Mouse (Mus musculus) embryo, embryonic 10 days (tissue): ENCODE results near the gene Peak1.
"Not testable (repeated sequence)": the region's sequence is repeated elsewhere in the genome, so short reads cannot be mapped to it uniquely, and the experiment has no call there.

Experiments used
- DNase-seq: peaks from one replicate; pipeline ENCODE4 v3.0.0-alpha.2; 2015; ENCODE audit warnings: low spot score

Gene Peak1

DNA sequence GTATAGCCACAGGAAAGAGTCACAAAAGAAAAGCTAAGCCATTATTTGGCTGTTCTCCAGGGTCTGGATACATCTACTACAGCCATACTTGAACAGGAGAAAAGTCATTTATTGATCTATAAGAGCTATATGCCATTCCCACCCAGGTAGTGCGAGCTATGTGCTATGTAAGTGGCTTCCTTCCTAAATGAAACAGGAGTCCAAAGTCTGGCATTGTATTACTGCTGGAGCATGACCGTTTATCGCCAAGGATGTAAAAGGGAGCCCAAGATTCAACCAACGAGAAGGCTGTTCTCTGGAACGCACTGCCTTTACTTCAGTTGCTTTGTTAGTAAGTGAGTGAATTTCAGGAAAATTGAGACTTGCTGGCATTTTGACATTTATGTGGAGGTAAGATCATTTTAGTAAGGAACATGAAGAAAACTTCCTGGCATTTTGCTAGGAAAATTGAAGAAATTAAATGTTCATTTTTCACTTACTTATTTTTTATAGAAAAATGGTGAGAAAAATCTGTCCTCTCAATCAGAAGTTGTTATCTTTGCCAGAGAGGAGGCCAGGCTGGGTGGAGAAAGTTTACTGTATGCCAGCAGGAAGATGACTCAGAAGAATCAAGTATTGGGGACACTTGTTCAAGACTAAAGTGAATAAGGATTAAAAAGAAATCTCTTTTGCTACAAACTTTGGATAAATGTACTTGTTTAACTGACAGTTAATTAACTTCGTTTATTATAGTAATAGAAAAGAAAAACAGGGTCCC is 162.0 kb downstream of the Peak1 start:
- DNase-seq, result no peak

DNA sequence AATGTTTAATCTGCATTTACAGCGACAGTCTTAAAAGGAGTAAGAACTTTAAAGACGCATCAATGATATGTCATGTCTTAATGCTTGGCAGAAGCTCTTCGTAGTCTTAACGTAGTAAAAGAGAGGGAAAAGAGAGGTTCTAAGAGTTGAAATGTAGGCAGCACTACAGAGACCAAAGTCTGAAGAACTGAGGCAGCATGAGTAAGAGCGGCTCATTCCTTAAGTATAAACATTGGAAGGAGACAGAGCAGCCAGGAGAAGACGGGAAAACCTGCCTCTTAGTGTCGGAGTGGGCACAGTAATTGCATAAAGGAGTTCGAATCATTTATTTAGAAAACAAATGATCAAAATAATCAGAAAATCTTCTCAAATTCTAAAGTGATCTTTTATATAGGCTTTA is 173.5 kb downstream of the Peak1 start:
- no peak for DNase-seq

- no peak for DNase-seq
Observed at GRCm38 (mm10) chr9:56243885-56244284, 174.0 kb downstream of the Peak1 start.

DNA sequence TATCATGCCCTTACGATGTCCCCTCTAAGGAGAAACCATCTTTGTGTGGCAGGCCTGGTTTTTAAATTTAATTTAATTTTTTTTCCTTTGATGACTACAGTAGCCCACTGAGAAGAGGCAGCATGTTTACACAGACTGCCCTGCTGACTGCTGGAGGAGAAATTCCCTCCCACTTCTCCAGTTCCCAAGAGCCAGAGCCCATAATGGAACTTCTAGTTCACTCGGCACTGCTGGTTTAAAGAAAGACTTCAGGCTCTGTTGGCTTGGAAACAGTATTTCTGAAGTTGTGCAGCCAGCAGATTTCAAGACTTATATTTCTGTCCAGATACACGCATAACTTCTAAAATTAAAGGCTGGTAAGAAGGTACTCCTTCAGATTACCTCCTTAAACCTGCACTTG is 175.2 kb downstream of the Peak1 start:
- DNase-seq, result no peak

DNA sequence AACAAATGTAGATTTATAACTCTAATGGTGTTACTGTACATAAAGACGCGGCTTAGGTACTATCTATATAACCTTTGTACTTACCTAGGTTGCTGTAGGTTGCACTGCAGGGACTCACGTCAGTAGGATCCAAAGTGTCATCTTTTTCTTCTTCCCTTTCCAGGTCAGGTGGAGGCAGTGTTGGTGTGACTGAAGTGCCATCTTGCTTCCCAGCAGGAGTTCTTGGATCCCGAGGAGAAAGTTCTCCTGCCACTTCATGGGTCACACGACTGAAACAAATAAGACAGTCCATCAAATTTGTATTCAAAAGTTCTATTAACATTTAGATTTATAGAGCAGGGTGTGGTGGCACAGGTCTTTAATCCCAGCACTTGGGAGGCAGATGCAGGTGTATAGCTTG is 176.8 kb downstream of the Peak1 start:
- no peak for DNase-seq

DNA sequence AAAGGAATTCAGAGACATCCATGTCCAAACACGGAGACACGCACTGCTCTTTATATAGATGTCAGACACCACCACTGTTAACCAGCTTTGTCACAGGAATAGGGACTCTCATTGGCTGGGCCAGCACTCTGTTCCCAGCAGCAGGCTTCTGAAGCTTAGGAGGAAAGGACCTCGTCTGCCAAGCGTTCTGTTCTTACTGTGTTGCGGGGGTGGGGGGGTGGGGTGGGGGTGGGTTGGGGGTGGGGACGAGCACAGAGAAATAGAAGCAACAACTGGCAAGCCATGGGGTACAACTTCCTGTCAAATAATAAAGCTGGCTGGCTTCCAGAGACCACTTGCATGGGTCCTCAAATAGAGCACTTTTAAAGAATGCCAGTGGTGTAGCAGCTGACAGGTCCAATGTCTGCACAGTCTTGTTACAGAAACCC is 182.0 kb downstream of the Peak1 start:
- no peak for DNase-seq

DNA sequence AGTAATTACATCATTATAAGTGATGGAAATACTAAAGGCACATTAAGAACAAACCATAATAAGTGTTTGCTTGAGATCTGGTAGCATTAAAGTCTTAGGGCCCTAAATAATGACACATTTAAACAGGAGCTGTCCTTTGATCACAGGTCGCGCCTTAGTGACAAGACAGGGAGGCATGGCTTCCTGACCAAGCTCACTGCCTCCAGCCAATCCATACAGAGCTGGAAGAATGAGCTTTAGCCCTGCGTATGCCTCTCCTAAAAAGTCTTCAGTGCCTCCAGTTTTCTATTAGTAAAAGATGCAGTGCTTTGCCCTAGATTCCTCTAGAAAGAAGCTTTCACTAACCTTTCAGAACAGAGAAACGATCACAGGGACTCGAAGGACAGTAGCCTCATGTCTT is 182.6 kb downstream of the Peak1 start:
- no peak for DNase-seq

GRCm38 (mm10) chr9:56234561-56234960 is 183.3 kb downstream of the Peak1 start:
- DNase-seq, result no peak

GRCm38 (mm10) chr9:56233316-56233715 is 184.6 kb downstream of the Peak1 start:
- DNase-seq, result no peak

- DNase-seq, result no peak
Observed at GRCm38 (mm10) chr9:56230906-56231305, 187.0 kb downstream of the Peak1 start.

- DNase-seq, result no peak
Observed at GRCm38 (mm10) chr9:56227626-56228025, 190.2 kb downstream of the Peak1 start.

DNA sequence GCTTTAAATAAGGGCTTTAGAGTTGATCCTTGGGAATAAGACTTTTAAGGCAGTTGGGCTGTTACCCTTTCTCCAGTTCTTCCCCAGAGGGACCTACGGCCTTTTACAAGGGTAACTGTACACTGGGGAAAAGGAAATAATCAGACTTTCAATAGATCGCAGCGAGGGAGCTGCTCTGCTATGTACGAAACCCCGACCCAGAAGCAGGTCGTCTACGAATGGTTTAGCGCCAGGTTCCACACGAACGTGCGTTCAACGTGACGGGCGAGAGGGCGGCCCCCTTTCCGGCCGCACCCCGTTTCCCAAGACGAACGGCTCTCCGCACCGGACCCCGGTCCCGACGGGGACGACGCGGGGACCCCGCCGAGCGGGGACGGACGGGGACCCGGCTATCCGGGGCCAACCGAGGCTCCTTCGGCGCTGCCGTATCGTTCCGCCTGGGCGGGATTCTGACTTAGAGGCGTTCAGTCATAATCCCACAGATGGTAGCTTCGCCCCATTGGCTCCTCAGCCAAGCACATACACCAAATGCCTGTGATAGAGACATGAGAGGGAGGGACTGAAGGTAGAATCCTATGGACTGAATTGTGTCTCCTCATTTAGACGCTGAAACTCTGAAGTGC is 194.3 kb downstream of the Peak1 start:
- DNase-seq, result not testable (repeated sequence)

- no peak for DNase-seq
Observed at GRCm38 (mm10) chr9:56218860-56219259, 199.0 kb downstream of the Peak1 start.

- DNase-seq, result no peak
Observed at GRCm38 (mm10) chr9:56218043-56218442, 199.8 kb downstream of the Peak1 start.

GRCm38 (mm10) chr9:56217386-56217785 is 200.5 kb downstream of the Peak1 start:
- no peak for DNase-seq

DNA sequence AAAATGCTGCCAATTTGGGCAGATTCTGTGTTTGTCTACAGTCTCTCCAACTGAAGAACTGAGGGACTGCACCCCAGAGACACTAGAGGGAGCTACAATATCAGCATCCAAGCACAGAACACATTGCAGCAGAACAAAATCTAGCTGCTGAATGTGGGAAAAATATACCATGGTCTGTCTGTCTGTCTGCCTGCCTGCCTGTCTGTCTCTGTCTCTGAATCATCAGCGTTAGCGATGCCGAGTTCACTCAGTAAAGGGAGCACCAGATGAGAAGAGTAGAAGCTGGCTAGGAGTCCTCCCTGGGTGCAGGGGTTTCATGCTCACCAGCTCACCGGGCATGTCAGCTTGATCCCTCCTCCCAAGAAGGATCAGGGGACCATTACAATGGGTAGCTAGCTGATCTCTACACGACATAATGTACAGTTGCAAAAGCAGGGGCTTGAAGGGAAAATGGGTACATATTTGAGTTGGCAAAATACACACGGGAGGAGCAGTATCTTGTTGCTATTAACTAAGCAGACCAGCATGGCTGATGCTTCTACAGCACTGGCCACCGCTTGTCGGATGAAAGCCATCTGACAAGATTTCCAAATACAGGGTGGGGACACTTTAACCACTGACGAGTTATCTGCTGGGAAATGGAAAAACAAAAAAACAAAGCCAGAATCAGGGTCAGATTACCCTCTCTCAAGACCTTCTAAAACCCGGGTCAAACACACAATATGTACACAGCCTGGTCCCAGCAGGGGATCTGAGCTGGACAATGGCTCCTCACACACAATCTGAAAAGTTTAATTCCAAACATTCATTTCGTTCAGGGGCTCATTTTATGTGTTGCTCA is 204.2 kb downstream of the Peak1 start:
- peak; percentile 82 for DNase-seq

DNA sequence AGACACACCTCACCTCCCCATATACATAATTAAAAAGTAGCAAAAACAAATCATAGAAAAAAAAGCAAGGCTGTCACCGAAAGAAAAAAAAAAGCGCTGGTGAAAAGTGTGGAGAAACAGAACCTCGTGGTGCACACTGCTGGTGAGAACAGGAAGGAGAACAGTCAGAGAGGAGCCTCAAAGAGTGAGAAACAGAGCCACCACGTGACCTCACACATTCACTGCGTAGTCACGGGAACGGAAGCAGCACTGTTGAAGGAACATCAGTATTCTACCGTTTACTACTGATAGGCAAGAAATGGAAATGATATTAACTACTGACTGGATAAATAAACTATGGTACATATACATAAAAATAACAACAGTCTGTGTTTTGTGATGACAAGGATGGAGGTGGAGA is 209.1 kb downstream of the Peak1 start:
- no peak for DNase-seq

- no peak for DNase-seq
Observed at GRCm38 (mm10) chr9:56207516-56207915, 210.4 kb downstream of the Peak1 start.

DNA sequence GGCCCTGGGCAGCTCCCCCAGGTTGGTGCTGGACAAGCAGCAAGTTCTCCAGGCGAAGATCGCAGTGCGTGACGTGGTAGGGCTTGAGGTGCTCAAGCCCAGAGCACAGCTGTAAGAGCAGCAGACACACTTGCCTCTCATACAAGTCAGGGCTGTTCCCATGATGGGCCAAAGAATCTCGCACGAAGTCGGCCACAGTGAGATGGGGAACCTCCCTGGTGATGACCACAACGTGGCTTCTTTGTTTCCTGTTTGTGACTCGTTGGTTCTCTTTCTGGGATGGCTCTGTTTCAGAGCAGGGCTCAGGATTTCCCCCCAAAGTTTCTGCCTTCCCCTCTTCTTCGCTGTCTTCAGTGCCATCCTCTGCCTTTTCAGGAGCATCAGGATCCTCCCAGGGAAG is 210.8 kb downstream of the Peak1 start:
- DNase-seq, result no peak

DNA sequence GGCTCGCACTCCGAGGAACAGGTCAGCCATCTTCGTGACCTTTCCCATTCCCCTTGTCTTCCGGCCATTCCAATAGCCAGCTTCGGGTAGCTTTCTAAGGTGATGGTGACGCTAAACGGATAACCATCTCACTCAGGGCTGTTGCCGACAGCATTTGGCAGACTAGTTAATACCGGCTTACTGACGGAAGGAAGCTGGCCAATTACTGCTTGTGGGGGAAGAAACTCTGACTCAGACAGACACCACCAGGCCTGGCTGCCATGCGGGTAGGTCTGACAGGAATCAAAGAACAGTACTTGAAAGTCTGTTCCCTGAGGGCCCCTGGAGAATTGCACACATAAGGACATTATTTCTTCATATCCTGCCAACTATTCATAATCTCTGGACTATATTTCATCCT is 212.5 kb downstream of the Peak1 start:
- DNase-seq, result no peak

- no peak for DNase-seq
Observed at GRCm38 (mm10) chr9:56204316-56204715, 213.6 kb downstream of the Peak1 start.

DNA sequence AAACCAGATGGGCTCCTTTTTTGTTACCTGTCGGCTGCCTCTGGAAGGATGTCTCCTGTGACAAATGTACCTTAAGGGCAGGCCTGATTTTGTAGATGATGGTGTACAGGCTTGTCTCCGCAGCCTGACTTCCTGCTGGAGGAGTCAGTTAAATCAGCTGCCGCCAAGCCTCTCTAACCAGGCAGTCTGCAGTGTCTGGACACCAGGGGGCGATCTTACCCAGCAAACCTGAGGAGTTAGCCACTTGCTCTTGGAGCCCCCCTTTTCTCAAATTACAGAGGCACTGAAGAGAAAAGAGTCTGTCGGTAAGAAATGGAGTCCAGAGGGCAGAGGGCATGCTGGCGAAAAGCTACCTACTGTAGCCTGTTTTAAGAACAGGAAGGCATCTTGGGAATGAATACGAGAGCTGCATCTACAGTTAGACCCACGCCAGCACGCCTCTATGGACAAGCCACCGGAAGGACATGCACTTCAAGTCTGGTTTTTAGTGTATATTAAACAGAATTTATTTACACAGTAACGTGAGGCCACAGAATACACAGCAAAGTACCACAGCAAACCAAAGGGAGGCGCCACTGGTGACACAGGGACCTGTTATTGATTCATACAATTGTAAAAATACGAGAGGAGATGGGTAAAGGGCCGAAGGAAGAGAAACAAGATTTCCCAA is 217.1 kb downstream of the Peak1 start:
- peak; percentile 96 for DNase-seq
